Mouse (Mus musculus) megakaryocyte, embryonic 14.5 days (primary cell): ENCODE data around the gene Pik3c2a.

ENCODE experiments used
- FLI1 ChIP-seq: IDR thresholded peaks from 2 replicates; pipeline ENCODE4 v1.6.1; 2012; ENCODE audit warnings: low read length, inconsistent platforms, mixed read lengths
- GATA1 ChIP-seq: IDR thresholded peaks from 3 replicates; pipeline ENCODE4 v1.6.1; 2012; ENCODE audit warnings: mixed read lengths, low read length, inconsistent platforms, borderline replicate concordance

- TF ChIP-seq GATA1 (no peak), FLI1 (no peak)
Measured at GRCm38 (mm10) chr7:116323331-116323964, 119.8 kb downstream of the Pik3c2a start.
